Mouse (Mus musculus): Measurements from ENCODE around the gene Tmem223. TPM values are rescaled to one million over a fixed set of nuclear protein-coding genes. Genes with fewer than 3 reads are reported as not detected.

Gene Tmem223
- total RNA-seq, 1 experiment from 2014 or later = 15.5 TPM

Other genes with a start within 250 kb of the Tmem223 start
- gene Slc22a8, start 179.7 kb upstream of the Tmem223 start, total RNA-seq (2017) = not detected in 2 replicates
- not detected in 2 replicates for gene Slc22a6, start 153.0 kb upstream of the Tmem223 start, total RNA-seq (2017)
- gene Chrm1, start 107.2 kb upstream of the Tmem223 start, total RNA-seq (2017) = not detected in 2 replicates
- gene Slc3a2, start 47.6 kb upstream of the Tmem223 start, total RNA-seq (2017) = 62.0 and 69.6 TPM in 2 replicates
- gene Wdr74, start 35.2 kb upstream of the Tmem223 start, total RNA-seq (2017) = 36.4 and 46.0 TPM in 2 replicates
- gene 1700092M07Rik, start 30.3 kb upstream of the Tmem223 start, total RNA-seq (2017) = 7.2 TPM in 1 of 2 replicates, not detected in the other
- gene Stx5a, start 29.6 kb upstream of the Tmem223 start, total RNA-seq (2017) = 144 and 149 TPM in 2 replicates
- 183 and 187 TPM in 2 replicates for gene Nxf1, start 13.9 kb upstream of the Tmem223 start, total RNA-seq (2017)
- gene Tmem179b, start 3.5 kb downstream of the Tmem223 start, total RNA-seq (2017) = 80.4 and 111 TPM in 2 replicates
- gene Taf6l, start 15.4 kb downstream of the Tmem223 start, total RNA-seq (2017) = 9.2 and 11.6 TPM in 2 replicates
- 30.0 and 32.5 TPM in 2 replicates for gene Polr2g, start 27.6 kb downstream of the Tmem223 start, total RNA-seq (2017)
- gene Zbtb3, start 31.6 kb downstream of the Tmem223 start, total RNA-seq (2017) = 2.5 and 4.2 TPM in 2 replicates
- gene Ttc9c, start 48.3 kb downstream of the Tmem223 start, total RNA-seq (2017) = 46.0 and 48.2 TPM in 2 replicates
- 110 and 115 TPM in 2 replicates for gene Hnrnpul2, start 49.0 kb downstream of the Tmem223 start, total RNA-seq (2017)
- 33.6 and 50.5 TPM in 2 replicates for gene AC129217.1, start 58.8 kb downstream of the Tmem223 start, total RNA-seq (2017)
- 15.8 and 22.6 TPM in 2 replicates for gene Bscl2, start 66.5 kb downstream of the Tmem223 start, total RNA-seq (2017)
- gene Gng3, start 68.2 kb downstream of the Tmem223 start, total RNA-seq (2017) = 0.23 and 0.25 TPM in 2 replicates
- gene Lrrn4cl, start 79.8 kb downstream of the Tmem223 start, total RNA-seq (2017) = not detected in 2 replicates
- gene Ubxn1, start 100.5 kb downstream of the Tmem223 start, total RNA-seq (2017) = 167 TPM in 2 replicates
- gene Uqcc3, start 109.9 kb downstream of the Tmem223 start, total RNA-seq (2017) = 38.4 and 59.9 TPM in 2 replicates
- gene Lbhd1, start 112.7 kb downstream of the Tmem223 start, total RNA-seq (2017) = 13.4 and 31.1 TPM in 2 replicates
- not detected in 2 replicates for gene Gm49403, start 112.9 kb downstream of the Tmem223 start, total RNA-seq (2017)
- gene 1810009A15Rik, start 117.9 kb downstream of the Tmem223 start, total RNA-seq (2017) = 57.6 and 75.0 TPM in 2 replicates
- not detected in 2 replicates for gene Gm49416, start 117.9 kb downstream of the Tmem223 start, total RNA-seq (2017)
- 9.0 and 9.2 TPM in 2 replicates for gene Ints5, start 122.0 kb downstream of the Tmem223 start, total RNA-seq (2017)
- 62.1 and 69.2 TPM in 2 replicates for gene Ganab, start 127.1 kb downstream of the Tmem223 start, total RNA-seq (2017)
- 46.6 and 47.5 TPM in 2 replicates for gene B3gat3, start 149.4 kb downstream of the Tmem223 start, total RNA-seq (2017)
- gene Rom1, start 158.4 kb downstream of the Tmem223 start, total RNA-seq (2017) = 2.6 and 3.1 TPM in 2 replicates
- gene Eml3, start 158.6 kb downstream of the Tmem223 start, total RNA-seq (2017) = 75.3 and 92.8 TPM in 2 replicates
- gene Mta2, start 170.9 kb downstream of the Tmem223 start, total RNA-seq (2017) = 165 and 169 TPM in 2 replicates
- gene Tut1, start 182.9 kb downstream of the Tmem223 start, total RNA-seq (2017) = 25.9 and 29.6 TPM in 2 replicates
- gene Eef1g, start 196.0 kb downstream of the Tmem223 start, total RNA-seq (2017) = 345 and 391 TPM in 2 replicates
- 181 and 193 TPM in 2 replicates for gene Ahnak, start 218.3 kb downstream of the Tmem223 start, total RNA-seq (2017)

Measured in neutrophil, adult 5-6 weeks (primary cell).